Mouse (Mus musculus): ENCODE results near the gene Dlgap1. TPM values are rescaled to one million over a fixed set of nuclear protein-coding genes. Genes with fewer than 3 reads are reported as not detected.
"Not testable (repeated sequence)": the region's sequence is repeated elsewhere in the genome, so short reads cannot be mapped to it uniquely, and the experiment has no call there.

The Dlgap1 gene
- polyA plus RNA-seq, 1 experiment from 2014 or later: 1.3 TPM

DNA sequence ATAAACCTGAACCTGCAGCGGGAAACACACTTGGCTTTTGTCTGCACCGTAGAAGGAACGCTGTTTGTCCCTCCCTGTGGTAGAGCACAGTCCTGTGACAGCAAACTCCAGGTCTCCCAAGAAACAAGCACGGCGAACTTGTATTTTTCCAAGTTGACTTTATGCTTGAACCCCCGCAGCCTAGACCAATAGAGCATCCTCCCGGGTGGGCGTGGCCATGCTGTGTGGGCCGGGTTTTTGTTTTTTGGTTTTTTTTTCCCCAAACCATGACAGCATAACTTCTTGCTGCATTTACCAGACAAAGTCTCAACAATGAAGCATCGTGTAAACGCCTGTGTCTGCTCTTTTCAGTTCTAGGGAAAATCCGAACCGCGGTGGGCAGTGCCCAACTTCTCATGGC lies 840.0 kb downstream of the Dlgap1 start:
- ATAC-seq: no peak
- Histone ChIP-seq H3K4me2 (ENCODE audit: low read depth, low read length) (no peak overlapping the region), H3K9me3 (ENCODE audit: control insufficient read depth, low read length) (no peaks in the 10 kb centered on the region), H3K4me1 (ENCODE audit: control insufficient read depth, insufficient read depth, low read length) (no peaks in the 10 kb centered on the region), H3K27ac (ENCODE audit: low read length) (no peak overlapping the region), H3K9ac (ENCODE audit: low read depth, low read length) (no peak overlapping the region), H3K27me3 (replicated peaks; ENCODE audit: control insufficient read depth, insufficient read depth, low read length) (no peaks in the 10 kb centered on the region), H3K4me3 (ENCODE audit: low read length) (no peak overlapping the region), H3K36me3 (ENCODE audit: control insufficient read depth, insufficient read depth, low read length) (no peaks in the 10 kb centered on the region)
- 39% methylated on average over 14 of the region's 14 CpGs for WGBS

DNA sequence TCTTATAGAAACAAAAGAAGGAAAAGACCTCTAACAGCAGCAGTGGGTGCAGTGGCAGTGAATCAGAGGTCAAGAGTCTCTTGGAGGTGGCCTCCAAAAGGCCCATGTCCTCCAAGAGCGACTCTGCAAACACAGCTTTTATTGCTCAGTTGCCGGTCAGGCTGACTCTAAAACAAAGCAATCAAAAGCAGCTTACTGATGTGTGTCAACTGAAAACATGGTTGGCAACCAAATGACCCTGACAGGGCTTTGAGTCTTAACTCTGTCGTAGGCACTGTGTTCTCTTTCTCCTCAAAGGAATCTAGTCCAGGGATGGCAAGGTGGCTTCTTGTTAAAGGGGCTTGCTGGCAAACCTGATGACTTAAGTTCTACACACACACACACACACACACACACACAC lies 840.9 kb downstream of the Dlgap1 start:
- Histone ChIP-seq H3K27me3 (replicated peaks; ENCODE audit: control insufficient read depth, insufficient read depth, low read length) (no peaks in the 10 kb centered on the region), H3K4me2 (ENCODE audit: low read depth, low read length) (no peak overlapping the region), H3K9ac (ENCODE audit: low read depth, low read length) (no peak overlapping the region), H3K36me3 (ENCODE audit: control insufficient read depth, insufficient read depth, low read length) (no peaks in the 10 kb centered on the region), H3K27ac (ENCODE audit: low read length) (no peak overlapping the region), H3K4me1 (ENCODE audit: control insufficient read depth, insufficient read depth, low read length) (no peaks in the 10 kb centered on the region), H3K4me3 (ENCODE audit: low read length) (no peak overlapping the region), H3K9me3 (ENCODE audit: control insufficient read depth, low read length) (no peaks in the 10 kb centered on the region)
- ATAC-seq: peak; percentile 67; the same call in 1 of the 2 replicates
- 39% methylated on average over 3 of the region's 3 CpGs for WGBS

DNA sequence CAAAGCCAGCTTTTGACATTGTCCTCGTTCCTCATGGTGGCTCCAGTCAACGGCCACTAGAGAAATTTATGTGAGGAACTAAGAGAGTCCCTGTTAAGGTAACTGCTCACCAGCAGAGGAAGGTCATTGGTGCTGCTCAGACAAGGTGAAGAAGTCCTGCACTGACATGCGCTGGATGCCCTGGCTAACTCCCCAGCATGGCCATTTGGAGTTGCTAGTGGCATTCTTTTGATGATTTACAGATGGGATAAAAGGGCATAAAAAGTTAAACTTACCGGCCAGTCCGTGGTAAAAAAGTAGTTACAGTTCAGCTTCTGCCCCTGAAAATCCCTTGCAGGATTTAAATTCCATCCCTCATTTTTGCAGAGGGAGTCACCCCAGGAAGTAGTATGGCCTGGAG lies 841.9 kb downstream of the Dlgap1 start:
- ATAC-seq: no peak

DNA sequence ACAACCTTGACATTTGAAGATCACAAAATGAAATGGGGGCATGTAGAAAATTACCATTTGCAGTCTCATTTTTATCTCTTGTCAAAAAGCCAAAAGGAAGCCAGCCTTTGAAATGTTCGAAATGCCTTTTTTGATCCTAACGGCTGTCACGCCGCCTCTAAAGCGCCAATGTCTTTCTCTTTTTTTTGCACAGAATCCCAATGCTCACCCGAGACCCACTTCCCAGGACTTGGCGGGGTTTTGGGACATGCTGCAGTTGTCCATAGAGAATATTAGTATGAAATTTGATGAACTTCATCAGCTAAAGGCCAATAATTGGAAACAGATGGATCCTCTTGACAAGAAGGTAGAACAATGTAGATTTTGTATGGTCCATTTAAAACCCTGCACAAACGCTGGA lies 846.1 kb downstream of the Dlgap1 start:
- ATAC-seq: no peak
- H3K36me3 ChIP-seq (ENCODE audit: control insufficient read depth, insufficient read depth, low read length): no peaks in the 10 kb centered on the region
- WGBS: 74% methylated on average over 8 of the region's 8 CpGs
- no peak overlapping the region for H3K27ac ChIP-seq (ENCODE audit: low read length)
- H3K4me1 ChIP-seq (ENCODE audit: control insufficient read depth, insufficient read depth, low read length): no peaks in the 10 kb centered on the region; the same call in 1 of the 2 replicates
- H3K4me3 ChIP-seq (ENCODE audit: low read length): no peak overlapping the region
- H3K4me2 ChIP-seq (ENCODE audit: low read depth, low read length): no peak overlapping the region
- H3K27me3 ChIP-seq (replicated peaks; ENCODE audit: control insufficient read depth, insufficient read depth, low read length): peaks cover 11% of the 10 kb centered on the region
- no peak overlapping the region for H3K9ac ChIP-seq (ENCODE audit: low read depth, low read length)
- no peaks in the 10 kb centered on the region for H3K9me3 ChIP-seq (ENCODE audit: control insufficient read depth, low read length)

More for the DNA sequence above, 841.9 kb downstream of the Dlgap1 start:
- no peaks in the 10 kb centered on the region for H3K27me3 ChIP-seq (replicated peaks; ENCODE audit: control insufficient read depth, insufficient read depth, low read length)
- H3K4me3 ChIP-seq (ENCODE audit: low read length): no peak overlapping the region
- no peaks in the 10 kb centered on the region for H3K4me1 ChIP-seq (ENCODE audit: control insufficient read depth, insufficient read depth, low read length)
- H3K9me3 ChIP-seq (ENCODE audit: control insufficient read depth, low read length): no peaks in the 10 kb centered on the region
- 75% methylated on average over 5 of the region's 5 CpGs for WGBS
- no peak overlapping the region for H3K27ac ChIP-seq (ENCODE audit: low read length)
- H3K9ac ChIP-seq (ENCODE audit: low read depth, low read length): no peak overlapping the region
- H3K4me2 ChIP-seq (ENCODE audit: low read depth, low read length): no peak overlapping the region
- H3K36me3 ChIP-seq (ENCODE audit: control insufficient read depth, insufficient read depth, low read length): no peaks in the 10 kb centered on the region

DNA sequence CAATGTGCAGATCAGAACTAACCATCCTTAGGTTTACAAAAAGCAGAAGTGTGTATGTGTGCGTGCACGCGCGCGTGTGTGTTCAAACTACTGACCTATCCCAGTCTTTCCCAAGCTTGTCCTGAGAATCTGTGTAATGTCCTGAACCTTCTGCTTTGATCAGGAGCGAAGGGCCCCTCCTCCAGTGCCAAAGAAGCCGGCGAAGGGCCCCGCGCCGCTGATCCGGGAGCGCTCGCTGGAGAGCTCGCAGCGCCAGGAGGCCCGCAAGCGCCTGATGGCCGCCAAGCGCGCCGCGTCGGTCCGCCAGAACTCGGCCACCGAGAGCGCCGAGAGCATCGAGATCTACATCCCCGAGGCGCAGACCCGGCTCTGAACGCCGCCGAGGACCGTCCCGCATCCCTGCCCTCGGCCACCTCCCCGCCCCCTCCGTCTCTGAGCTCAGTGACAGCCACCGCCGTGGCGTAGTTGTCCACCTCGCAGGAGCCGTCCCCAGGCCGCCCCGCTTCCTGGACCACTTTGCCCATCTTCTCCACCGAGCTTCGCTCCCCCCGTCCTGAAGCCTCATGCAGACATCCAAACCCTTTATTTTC lies 849.1 kb downstream of the Dlgap1 start:
- H3K4me1 ChIP-seq (ENCODE audit: control insufficient read depth, insufficient read depth, low read length): no peaks in the 10 kb centered on the region; the same call in 1 of the 2 replicates
- peaks cover 11% of the 10 kb centered on the region for H3K27me3 ChIP-seq (replicated peaks; ENCODE audit: control insufficient read depth, insufficient read depth, low read length)
- no peak overlapping the region for H3K27ac ChIP-seq (ENCODE audit: low read length)
- 5% methylated on average over 51 of the region's 51 CpGs for WGBS
- peak overlapping the region; percentile 90 for H3K4me2 ChIP-seq (ENCODE audit: low read depth, low read length)
- ATAC-seq: peak; percentile 66
- no peaks in the 10 kb centered on the region for H3K9me3 ChIP-seq (ENCODE audit: control insufficient read depth, low read length)
- peak overlapping the region; percentile 64 for H3K9ac ChIP-seq (ENCODE audit: low read depth, low read length)
- no peaks in the 10 kb centered on the region for H3K36me3 ChIP-seq (ENCODE audit: control insufficient read depth, insufficient read depth, low read length)
- peak overlapping the region; percentile 58 for H3K4me3 ChIP-seq (ENCODE audit: low read length)

DNA sequence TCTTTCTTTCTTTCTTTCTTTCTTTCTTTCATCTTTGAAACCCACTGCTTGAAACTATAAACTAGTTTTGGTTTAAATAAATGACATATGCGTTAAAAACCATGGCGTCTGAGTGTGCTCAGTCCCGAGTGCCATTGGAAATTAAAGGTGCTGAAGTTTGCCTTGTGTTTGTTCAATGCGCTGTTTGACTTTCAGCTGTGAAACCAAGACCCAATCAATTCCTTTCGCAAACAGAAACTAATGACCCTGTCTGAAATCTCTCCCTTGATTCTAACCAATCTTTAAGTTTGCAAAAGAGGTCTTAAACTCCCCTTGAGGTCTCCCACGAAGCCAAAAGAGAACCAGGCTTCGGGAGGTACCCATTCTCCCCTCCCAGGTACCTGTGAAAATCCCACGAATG lies 854.2 kb downstream of the Dlgap1 start:
- peaks cover 11% of the 10 kb centered on the region for H3K27me3 ChIP-seq (replicated peaks; ENCODE audit: control insufficient read depth, insufficient read depth, low read length)
- peak overlapping the region; percentile 54 for H3K4me2 ChIP-seq (ENCODE audit: low read depth, low read length)
- no peaks in the 10 kb centered on the region for H3K9me3 ChIP-seq (ENCODE audit: control insufficient read depth, low read length)
- no peaks in the 10 kb centered on the region for H3K36me3 ChIP-seq (ENCODE audit: control insufficient read depth, insufficient read depth, low read length)
- 60% methylated on average over 8 of the region's 8 CpGs for WGBS
- H3K27ac ChIP-seq (ENCODE audit: low read length): no peak overlapping the region
- no peak overlapping the region for H3K9ac ChIP-seq (ENCODE audit: low read depth, low read length)
- no peak for ATAC-seq
- peak overlapping the region; percentile 29 for H3K4me3 ChIP-seq (ENCODE audit: low read length)
- no peaks in the 10 kb centered on the region; the same call in 1 of the 2 replicates for H3K4me1 ChIP-seq (ENCODE audit: control insufficient read depth, insufficient read depth, low read length)

DNA sequence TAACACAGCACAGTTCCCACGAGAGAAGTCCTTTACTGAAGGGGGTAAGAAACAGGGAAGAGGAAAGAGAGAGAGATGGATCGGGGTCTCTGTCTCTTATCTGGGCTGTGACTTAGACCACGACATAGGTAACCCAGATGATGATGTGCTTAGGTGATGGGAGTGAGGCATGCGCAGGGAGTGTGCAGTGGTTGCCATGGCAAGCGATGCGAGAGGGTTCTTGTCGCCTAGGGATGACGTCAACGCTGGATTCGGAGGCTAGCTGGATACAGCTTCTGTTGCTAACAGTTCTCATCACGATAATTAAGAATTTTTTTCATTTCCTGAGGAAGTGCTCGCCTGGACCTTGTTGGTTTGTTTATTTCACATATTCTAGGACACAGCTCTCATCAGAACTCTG lies 857.4 kb downstream of the Dlgap1 start:
- Histone ChIP-seq H3K4me2 (ENCODE audit: low read depth, low read length) (no peak overlapping the region), H3K9me3 (ENCODE audit: control insufficient read depth, low read length) (no peaks in the 10 kb centered on the region), H3K9ac (ENCODE audit: low read depth, low read length) (no peak overlapping the region), H3K4me1 (ENCODE audit: control insufficient read depth, insufficient read depth, low read length) (no peaks in the 10 kb centered on the region), H3K27ac (ENCODE audit: low read length) (no peak overlapping the region), H3K4me3 (ENCODE audit: low read length) (no peak overlapping the region), H3K36me3 (ENCODE audit: control insufficient read depth, insufficient read depth, low read length) (no peaks in the 10 kb centered on the region), H3K27me3 (replicated peaks; ENCODE audit: control insufficient read depth, insufficient read depth, low read length) (no peaks in the 10 kb centered on the region)
- no peak for ATAC-seq
- WGBS: 84% methylated on average over 12 of the region's 12 CpGs

DNA sequence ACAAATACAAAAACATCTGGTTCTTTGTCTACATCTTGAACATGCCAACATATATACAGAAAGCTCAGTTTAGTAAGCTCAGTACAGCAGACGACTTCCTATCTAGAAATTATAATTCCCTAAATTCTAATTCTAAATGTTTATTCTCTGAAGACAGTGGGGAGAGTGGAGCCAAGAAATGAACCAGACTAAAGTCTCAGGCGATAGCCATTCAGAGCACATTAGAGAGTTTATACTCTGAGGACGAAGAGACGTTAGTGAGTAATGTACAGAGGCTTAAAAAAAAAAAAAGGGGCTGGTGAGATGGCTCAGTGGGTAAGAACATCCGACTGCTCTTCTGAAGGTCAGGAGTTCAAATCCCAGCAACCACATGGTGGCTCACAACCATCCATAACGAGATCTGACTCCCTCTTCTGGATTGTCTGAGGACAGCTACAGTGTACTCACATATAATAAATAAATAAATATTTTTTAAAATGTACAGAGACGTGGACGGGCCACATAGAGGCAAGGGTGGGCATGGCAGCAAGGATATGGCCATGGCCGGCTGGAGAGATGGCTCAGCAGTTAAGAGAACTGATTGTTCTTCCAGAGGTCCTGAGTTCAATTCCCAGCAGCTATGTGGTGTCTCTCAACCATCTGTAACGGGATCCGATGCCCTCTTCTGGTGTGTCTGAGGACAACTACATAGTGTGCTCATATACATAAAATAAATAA lies 858.7 kb downstream of the Dlgap1 start:
- 72% methylated on average over 11 of the region's 11 CpGs for WGBS
- not testable (repeated sequence) for H3K9ac ChIP-seq (ENCODE audit: low read depth, low read length); H3K27ac ChIP-seq (ENCODE audit: low read length); H3K4me3 ChIP-seq (ENCODE audit: low read length); H3K36me3 ChIP-seq (ENCODE audit: control insufficient read depth, insufficient read depth, low read length); H3K27me3 ChIP-seq (replicated peaks; ENCODE audit: control insufficient read depth, insufficient read depth, low read length); H3K4me1 ChIP-seq (ENCODE audit: control insufficient read depth, insufficient read depth, low read length); ATAC-seq; H3K4me2 ChIP-seq (ENCODE audit: low read depth, low read length); H3K9me3 ChIP-seq (ENCODE audit: control insufficient read depth, low read length)

DNA sequence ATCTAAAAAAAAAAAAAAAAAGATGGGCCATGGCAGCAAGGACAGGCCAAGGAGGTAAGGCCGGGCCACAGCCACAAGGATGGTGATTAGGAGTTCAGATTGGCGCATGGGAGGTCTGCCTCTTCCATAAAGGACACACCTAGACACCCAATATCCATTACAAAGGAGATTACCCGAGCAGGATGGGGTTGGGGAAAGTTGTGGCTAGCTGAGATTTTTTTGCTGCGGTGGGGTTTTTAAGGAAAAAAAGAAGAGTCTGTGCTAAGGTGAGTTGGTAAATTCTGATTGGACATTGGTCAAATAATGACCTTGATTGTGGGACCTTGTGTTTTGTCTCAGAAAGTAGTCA lies 859.3 kb downstream of the Dlgap1 start:
- whole genome bisulfite sequencing: 78% methylated on average over 4 of the region's 4 CpGs
- H3K27ac ChIP-seq (ENCODE audit: low read length): no peak overlapping the region
- 0 out of 2 replicates have a peak, but pooled peaks cover 4% of the 10 kb centered on the region for H3K4me1 ChIP-seq (ENCODE audit: control insufficient read depth, insufficient read depth, low read length)
- no peak for ATAC-seq
- no peaks in the 10 kb centered on the region for H3K9me3 ChIP-seq (ENCODE audit: control insufficient read depth, low read length)
- no peak overlapping the region for H3K9ac ChIP-seq (ENCODE audit: low read depth, low read length)
- H3K4me2 ChIP-seq (ENCODE audit: low read depth, low read length): no peak overlapping the region; the same call in 1 of the 2 replicates
- H3K27me3 ChIP-seq (replicated peaks; ENCODE audit: control insufficient read depth, insufficient read depth, low read length): no peaks in the 10 kb centered on the region
- no peak overlapping the region for H3K4me3 ChIP-seq (ENCODE audit: low read length)
- H3K36me3 ChIP-seq (ENCODE audit: control insufficient read depth, insufficient read depth, low read length): no peaks in the 10 kb centered on the region
